Comparison of ENCODE assay signal across 8 mouse cellular contexts in the genomic region with DNA sequence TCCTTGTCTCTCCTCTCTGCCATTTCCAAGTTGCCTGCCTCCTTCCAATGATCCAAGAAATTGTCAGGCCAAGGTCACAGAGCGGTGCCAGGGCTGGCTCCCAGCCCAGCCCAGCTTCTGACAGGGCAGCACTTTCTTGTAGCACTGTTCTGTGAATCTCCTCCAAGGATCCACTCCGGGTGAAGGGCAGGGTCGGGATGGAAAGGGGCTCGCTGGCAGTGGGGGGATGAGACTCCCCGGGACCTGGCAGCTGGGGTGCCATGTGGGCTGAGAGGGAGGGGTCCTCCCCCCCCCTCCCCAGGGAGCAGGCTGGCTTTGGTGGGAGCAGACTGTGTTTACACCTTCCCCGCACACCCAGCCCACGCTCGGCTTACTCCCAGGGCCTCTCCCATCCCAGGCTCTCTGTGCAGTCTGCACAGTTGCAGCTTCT. TPM values are rescaled to one million over a fixed set of nuclear protein-coding genes. Genes with fewer than 3 reads are reported as not detected.
A peak's percentile ranks its signal among the peaks of the same experiment; 100 is the strongest.
DNase-seq lines count a peak whose midpoint lies in the region; ATAC-seq and TF ChIP-seq lines count a peak whose summit lies in the region.
"Had no signal": no experiment of that assay in that cellular context is flagged by ENCODE, and none has a peak within 500 bp of the region (broad histone marks: within the 10 kb centered on the region; RNA-seq: fewer than 3 reads in every experiment).

No protein-coding gene starts in this region.

- 52% methylated on average over 8 of the region's 8 CpGs for WGBS in kidney, embryonic 16.5 days
- 12% methylated on average over 8 of the region's 8 CpGs for WGBS in forebrain, postnatal 0 days
- 45% methylated on average over 8 of the region's 8 CpGs for WGBS in midbrain, embryonic 15.5 days

- no peaks in the 10 kb centered on the region for H3K36me3 ChIP-seq in kidney, embryonic 16.5 days (ENCODE audit: insufficient read depth, low read length)
- H3K36me3 ChIP-seq in forebrain, postnatal 0 days (ENCODE audit: insufficient read depth): no peaks in the 10 kb centered on the region
- no peaks in the 10 kb centered on the region for H3K36me3 ChIP-seq in midbrain, embryonic 15.5 days (replicated peaks)

- H3K4me1 ChIP-seq in kidney, embryonic 16.5 days (ENCODE audit: insufficient read depth, low read length): peaks cover 40% of the 10 kb centered on the region
- H3K4me1 ChIP-seq in forebrain, postnatal 0 days (ENCODE audit: insufficient read depth): peaks cover 41% of the 10 kb centered on the region
- peaks cover 59% of the 10 kb centered on the region for H3K4me1 ChIP-seq in midbrain, embryonic 15.5 days

- no peaks in the 10 kb centered on the region for H3K9me3 ChIP-seq in kidney, embryonic 16.5 days (ENCODE audit: low read length)
- no peaks in the 10 kb centered on the region for H3K9me3 ChIP-seq in forebrain, postnatal 0 days (ENCODE audit: low read length)
- no peaks in the 10 kb centered on the region for H3K9me3 ChIP-seq in midbrain, embryonic 15.5 days

- 0 out of 2 replicates have a peak, but pooled peaks cover 6% of the 10 kb centered on the region for H3K27me3 ChIP-seq in kidney, embryonic 16.5 days (ENCODE audit: insufficient read depth, low read length)
- no peaks in the 10 kb centered on the region for H3K27me3 ChIP-seq in forebrain, postnatal 0 days (ENCODE audit: insufficient read depth, low read length)
- no peaks in the 10 kb centered on the region for H3K27me3 ChIP-seq in midbrain, embryonic 15.5 days (replicated peaks)

- no peak for ATAC-seq in kidney, embryonic 16.5 days (ENCODE audit: low FRiP score, low TSS enrichment)
- ATAC-seq in forebrain, postnatal 0 days: peak; percentile 35
- ATAC-seq in midbrain, embryonic 15.5 days (replicated peaks): no peak

- no peak overlapping the region for H3K27ac ChIP-seq in kidney, embryonic 16.5 days (ENCODE audit: low read length)
- peak overlapping the region; percentile 82 for H3K27ac ChIP-seq in forebrain, postnatal 0 days (ENCODE audit: low read depth, low read length)
- H3K27ac ChIP-seq in midbrain, embryonic 15.5 days: peak overlapping the region; percentile 75
- H3K27ac ChIP-seq: liver, embryonic 14.5 days had no signal

- TF ChIP-seq CTCF in forebrain, postnatal 0 days (IDR thresholded peaks at IDR 0.05; ENCODE audit: low read depth): no peak

- no peak overlapping the region for H3K4me3 ChIP-seq in kidney, embryonic 16.5 days (ENCODE audit: low read length)
- no peak overlapping the region for H3K4me3 ChIP-seq in forebrain, postnatal 0 days (ENCODE audit: low read depth, low read length)
- no peak overlapping the region for H3K4me3 ChIP-seq in midbrain, embryonic 15.5 days

- no peak overlapping the region for H3K4me2 ChIP-seq in kidney, embryonic 16.5 days (replicated peaks; ENCODE audit: low read depth, low read length)
- peak overlapping the region; percentile 28; the same call in 1 of the 2 replicates for H3K4me2 ChIP-seq in forebrain, postnatal 0 days (ENCODE audit: low read depth)
- peak overlapping the region; percentile 30; the same call in 1 of the 2 replicates for H3K4me2 ChIP-seq in midbrain, embryonic 15.5 days

- H3K9ac ChIP-seq in kidney, embryonic 16.5 days (replicated peaks; ENCODE audit: low read length): no peak overlapping the region
- H3K9ac ChIP-seq in forebrain, postnatal 0 days: no peak overlapping the region
- peak overlapping the region; percentile 16; the same call in 1 of the 2 replicates for H3K9ac ChIP-seq in midbrain, embryonic 15.5 days
- H3K9ac ChIP-seq: liver, embryonic 14.5 days had no signal

- peak; percentile 72 for DNase-seq in kidney, adult 9 months
- peak; percentile 50 to 60 for DNase-seq in cerebellum, adult 18-20 months
- DNase-seq in forebrain, postnatal 0 days: peak; percentile 72
- no peak for DNase-seq in natural killer cell, adult 2 months (ENCODE audit: low spot score in 2 of 2)
- DNase-seq in urinary bladder, postnatal 14 days (ENCODE audit: low spot score): no peak

RNA-seq across cellular contexts. Expression of gene Cygb, which starts 7.8 kb away (rescaled TPM):
- 17.0 and 17.5 TPM in 2 replicates for polyA plus RNA-seq in kidney, embryonic 16.5 days (2015; fragmentation: Nextera tagmentation; extraction: Ambion mirVana)
- total RNA-seq in forebrain, postnatal 0 days (2014; rRNA removed): 20.7 and 22.7 TPM in 2 replicates
- polyA plus RNA-seq in forebrain, postnatal 0 days (2015; fragmentation: Nextera tagmentation; extraction: Ambion mirVana): 24.9 and 27.6 TPM in 2 replicates
- polyA plus RNA-seq in midbrain, embryonic 15.5 days (2015; fragmentation: Nextera tagmentation; extraction: Ambion mirVana): 23.3 and 24.4 TPM in 2 replicates

RNA-seq across cellular contexts. Expression of gene Prcd, which starts 8.6 kb away (rescaled TPM):
- 1.3 and 1.5 TPM in 2 replicates for polyA plus RNA-seq in kidney, embryonic 16.5 days (2015; fragmentation: Nextera tagmentation; extraction: Ambion mirVana)
- 1.5 and 3.3 TPM in 2 replicates for total RNA-seq in forebrain, postnatal 0 days (2014; rRNA removed)
- polyA plus RNA-seq in forebrain, postnatal 0 days (2015; fragmentation: Nextera tagmentation; extraction: Ambion mirVana): 3.4 and 4.8 TPM in 2 replicates
- polyA plus RNA-seq in midbrain, embryonic 15.5 days (2015; fragmentation: Nextera tagmentation; extraction: Ambion mirVana): 1.5 and 3.0 TPM in 2 replicates

RNA-seq across cellular contexts. Expression of gene Rhbdf2, which starts 35.1 kb away (rescaled TPM):
- 11.4 and 12.8 TPM in 2 replicates for polyA plus RNA-seq in kidney, embryonic 16.5 days (2015; fragmentation: Nextera tagmentation; extraction: Ambion mirVana)
- total RNA-seq in forebrain, postnatal 0 days (2014; rRNA removed): 1.6 and 1.9 TPM in 2 replicates
- 0.75 and 0.97 TPM in 2 replicates for polyA plus RNA-seq in forebrain, postnatal 0 days (2015; fragmentation: Nextera tagmentation; extraction: Ambion mirVana)
- 0.83 TPM in 2 replicates for polyA plus RNA-seq in midbrain, embryonic 15.5 days (2015; fragmentation: Nextera tagmentation; extraction: Ambion mirVana)

Comparison
In these comparisons a context has a peak if more than half of its experiments do, and no peak if none do; other contexts are left out.
1. DNase-seq: peak in kidney, adult 9 months (single experiment), cerebellum, adult 18-20 months (2 of 2) and forebrain, postnatal 0 days (single experiment); none in natural killer cell, adult 2 months (0 of 2) and urinary bladder, postnatal 14 days (single experiment).